In the genomic region with DNA sequence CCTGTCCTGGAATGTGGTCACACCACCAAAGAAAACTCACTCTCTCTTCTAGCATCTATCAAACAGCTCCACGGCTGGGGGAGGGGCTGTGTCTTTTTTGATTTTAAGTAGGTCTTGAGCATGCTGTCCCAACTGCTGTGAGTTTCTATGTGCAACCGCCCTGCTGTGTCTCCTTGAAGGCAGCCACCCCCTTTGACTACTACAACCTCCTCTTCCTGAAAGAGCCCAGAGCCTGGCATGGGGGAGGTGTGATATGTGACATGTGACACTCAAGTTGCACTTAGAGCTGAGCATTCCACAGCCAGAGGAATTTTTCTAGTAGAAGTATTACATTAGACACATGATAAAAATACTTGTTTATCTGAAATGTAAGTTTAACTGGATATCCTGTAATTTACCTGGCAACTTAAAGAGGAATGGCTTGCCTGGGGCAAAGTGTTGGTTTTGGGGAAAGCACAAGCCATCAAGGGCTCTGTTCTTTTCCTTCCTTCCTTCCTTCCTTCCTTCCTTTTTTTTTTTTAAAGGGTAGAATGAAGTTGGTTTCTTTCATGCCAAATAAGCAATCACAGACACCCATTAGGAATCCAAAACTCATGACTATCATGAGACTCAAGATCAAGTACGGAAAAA, we compare ENCODE assay signal across 22 mouse cellular contexts. TPM values are rescaled to one million over a fixed set of nuclear protein-coding genes. Genes with fewer than 3 reads are reported as not detected.
DNase-seq lines count a peak whose midpoint lies in the region; TF ChIP-seq lines count a peak whose summit lies in the region.
"Had no signal": no experiment of that assay in that cellular context is flagged by ENCODE, and none has a peak within 500 bp of the region (broad histone marks: within the 10 kb centered on the region; RNA-seq: fewer than 3 reads in every experiment).

A gene (plus strand): TSS at position 580 of the 630 bp plus-strand sequence.

- H3K27ac ChIP-seq in kidney, adult 2 months (ENCODE audit: insufficient read depth, low read depth, low read length): no peak within 1 kb of the TSS
- H3K27ac ChIP-seq: embryonic facial prominence, embryonic 10.5 days; hindbrain, embryonic 12.5 days; midbrain, embryonic 10.5 days; neural tube, embryonic 15.5 days had no signal

- no peak for TF ChIP-seq POLR2A in kidney, adult 2 months (IDR thresholded peaks at IDR 0.05; ENCODE audit: low read depth, low read length)

- H3K27me3 ChIP-seq in kidney, adult 2 months (replicated peaks; ENCODE audit: control insufficient read depth, insufficient read depth, low read length): no peaks in the 10 kb centered on the region
- H3K27me3 ChIP-seq: hindbrain, embryonic 12.5 days; neural tube, embryonic 15.5 days had no signal

- peak; percentile 12 for DNase-seq in embryo, embryonic 11 days
- DNase-seq in embryo, embryonic 9.5 days (ENCODE audit: extremely low spot score): no peak
- peak; percentile 17 for DNase-seq in kidney, adult 2 months
- no peak for DNase-seq in kidney, adult 18-20 months
- DNase-seq in heart, postnatal 4 days: peak; percentile 14
- DNase-seq in lung, postnatal 4 days: peak; percentile 23 to 45
- DNase-seq in liver: no peak
- DNase-seq in adrenal gland, adult 18-20 months (ENCODE audit: low spot score in 2 of 2): no peak
- DNase-seq: adrenal gland, postnatal 10 days; cerebellum, adult 9-10 months; gastrocnemius, postnatal 25 days; kidney, postnatal 14 days; liver, postnatal 0 days; right cerebral cortex, postnatal 4 days; thymus, adult 2 months had no signal

- H3K36me3 ChIP-seq in kidney, adult 2 months (ENCODE audit: control insufficient read depth, insufficient read depth, low read length): no peaks in the 10 kb centered on the region
- H3K36me3 ChIP-seq: embryonic facial prominence, embryonic 10.5 days; hindbrain, embryonic 12.5 days; midbrain, embryonic 10.5 days; neural tube, embryonic 15.5 days had no signal

- H3K4me1 ChIP-seq in kidney, adult 2 months (ENCODE audit: control insufficient read depth, insufficient read depth, low read length): no peaks in the 10 kb centered on the region
- H3K4me1 ChIP-seq: neural tube, embryonic 15.5 days had no signal

- H3K4me3 ChIP-seq in kidney, adult 2 months (ENCODE audit: insufficient read depth, low read depth, low read length): no peak within 1 kb of the TSS
- H3K4me3 ChIP-seq: embryonic facial prominence, embryonic 10.5 days; erythroblast, embryonic 14.5 days; hindbrain, embryonic 12.5 days; midbrain, embryonic 10.5 days; neural tube, embryonic 15.5 days had no signal

- whole genome bisulfite sequencing in kidney, adult 2 months: 49% methylated on average over 3 of the region's 3 CpGs

- no peak for TF ChIP-seq CTCF in kidney, adult 2 months (conservative IDR thresholded peaks at IDR 0.05; ENCODE audit: insufficient read depth, insufficient read length, low read depth, low read length)

RNA-seq across cellular contexts. Expression of the gene that starts here (rescaled TPM):
- polyA plus RNA-seq in kidney, adult 2 months (2012; rRNA removed): not detected in 2 replicates
- total RNA-seq in heart, postnatal 4 days (2021): 1 to 10 TPM; 3.9 to 5.1 TPM
- total RNA-seq in adrenal gland, adult 18-20 months (2021): not detected
- total RNA-seq: adrenal gland, postnatal 10 days; gastrocnemius, postnatal 25 days had no signal
- polyA plus RNA-seq: erythroblast, embryonic 14.5 days; forebrain, embryonic 16.5 days; hindbrain, embryonic 12.5 days; intestine, embryonic 14.5 days; liver, postnatal 0 days; neural tube, embryonic 15.5 days had no signal

Comparison
In these comparisons a context has a peak if more than half of its experiments do, and no peak if none do; other contexts are left out.
1. DNase-seq: peak in embryo, embryonic 11 days (single experiment), heart, postnatal 4 days (single experiment) and lung, postnatal 4 days (2 of 2); none in embryo, embryonic 9.5 days (single experiment), kidney, adult 18-20 months (single experiment), liver (single experiment) and adrenal gland, adult 18-20 months (0 of 2).
2. Peak in DNase-seq in kidney, adult 2 months; RNA of the gene not detected or under 1 TPM.